Mouse (Mus musculus): ENCODE results near the gene Fermt2.

Fermt2 gene

DNA sequence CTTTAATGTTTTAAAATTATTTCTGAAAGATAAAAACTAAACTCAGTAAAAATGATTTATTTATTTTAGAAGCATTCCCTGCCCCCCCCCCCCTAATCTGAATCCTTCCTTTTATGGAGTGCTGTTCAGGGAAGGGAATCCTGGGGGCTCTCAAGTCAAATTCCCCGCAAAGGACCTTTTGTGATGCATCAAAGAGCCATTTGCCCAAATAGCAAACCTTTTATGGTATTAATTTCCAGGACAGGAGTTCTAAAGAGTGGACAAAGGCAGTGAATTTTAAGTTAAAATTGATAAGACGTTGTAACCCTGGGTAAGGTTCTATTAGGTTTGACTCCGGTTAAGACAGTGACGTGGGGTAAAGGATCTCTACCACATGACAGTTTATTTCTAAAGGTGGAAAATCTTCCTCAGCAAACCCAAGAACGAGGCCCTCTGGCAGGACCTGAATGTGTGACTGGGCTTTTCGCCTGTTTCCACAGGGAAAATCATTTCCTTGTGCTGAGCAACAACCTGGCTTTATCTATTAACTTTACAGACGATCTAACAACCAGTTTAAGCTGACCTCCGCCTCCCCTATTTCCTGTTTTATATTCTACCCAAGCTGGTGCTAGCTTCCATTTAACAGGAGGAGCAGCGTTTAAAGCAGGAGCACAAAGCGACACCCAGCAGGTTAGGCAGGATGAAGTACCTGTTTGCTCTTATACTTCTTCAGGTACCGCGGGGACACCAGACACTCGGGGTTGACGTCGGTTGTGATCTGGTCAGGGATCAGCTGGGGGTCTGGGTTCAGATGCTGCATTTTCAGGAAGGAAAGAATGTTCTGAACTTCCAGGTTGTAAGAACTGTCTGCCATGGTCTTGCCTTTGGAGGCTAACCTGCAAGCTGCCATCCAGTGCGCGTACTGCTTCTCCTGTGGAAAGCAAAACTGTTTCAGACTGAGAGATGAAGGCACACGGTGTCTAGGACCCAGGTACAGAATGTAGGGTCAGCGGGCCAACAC is 65.6 kb downstream of the Fermt2 start:
- ATAC-seq (ENCODE audit: low TSS enrichment): no peak

DNA sequence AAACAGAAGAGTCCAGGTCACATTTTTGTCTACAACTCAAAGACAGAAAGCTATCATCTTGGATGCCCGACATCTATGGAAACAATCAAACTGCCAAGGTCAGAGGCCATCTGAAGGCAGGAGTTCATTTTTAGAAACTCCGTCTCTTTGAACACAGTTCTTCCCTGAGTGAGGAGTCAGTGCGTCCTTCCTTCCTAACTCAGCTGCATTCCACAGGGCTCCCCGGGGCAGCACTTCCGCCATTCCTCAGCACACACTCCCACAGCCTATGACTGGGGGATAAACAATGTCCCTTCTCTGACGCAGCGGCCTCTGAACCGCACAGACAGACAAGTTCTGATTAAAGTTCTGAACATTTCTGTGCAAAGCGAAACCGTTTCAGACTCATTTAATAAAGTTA is 66.3 kb downstream of the Fermt2 start:
- ATAC-seq (ENCODE audit: low TSS enrichment): no peak

DNA sequence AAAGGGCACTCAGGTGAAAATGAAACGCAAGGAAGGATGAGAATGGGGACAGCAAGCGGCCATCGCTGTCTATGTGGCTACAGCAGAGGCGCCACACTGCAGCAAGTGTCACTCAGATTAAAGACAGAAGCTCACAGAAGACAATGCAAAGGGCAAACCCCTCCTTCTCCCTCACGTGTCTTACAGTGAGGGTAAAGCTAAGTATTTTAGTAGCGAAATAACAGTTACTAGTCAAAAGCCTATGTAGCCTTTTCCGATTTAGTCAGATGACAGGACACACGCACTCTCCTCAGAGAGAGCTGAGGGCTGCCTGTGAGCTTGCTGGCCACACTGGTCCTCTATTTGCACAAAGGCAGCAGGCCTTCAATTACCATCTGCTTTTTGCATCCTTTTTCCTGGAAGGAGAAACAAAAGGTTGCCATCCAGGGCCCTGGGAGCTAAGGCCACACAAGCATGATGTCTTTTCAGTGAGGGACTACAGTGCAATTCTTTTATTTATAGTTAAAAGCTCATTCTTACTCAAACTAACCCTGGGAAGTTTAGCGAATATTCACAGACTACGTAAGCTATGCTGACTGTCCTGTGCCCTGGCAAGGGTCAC is 66.9 kb downstream of the Fermt2 start:
- 0 out of 2 replicates have a peak, but pooled peaks have one; percentile 47 for ATAC-seq (ENCODE audit: low TSS enrichment)

DNA sequence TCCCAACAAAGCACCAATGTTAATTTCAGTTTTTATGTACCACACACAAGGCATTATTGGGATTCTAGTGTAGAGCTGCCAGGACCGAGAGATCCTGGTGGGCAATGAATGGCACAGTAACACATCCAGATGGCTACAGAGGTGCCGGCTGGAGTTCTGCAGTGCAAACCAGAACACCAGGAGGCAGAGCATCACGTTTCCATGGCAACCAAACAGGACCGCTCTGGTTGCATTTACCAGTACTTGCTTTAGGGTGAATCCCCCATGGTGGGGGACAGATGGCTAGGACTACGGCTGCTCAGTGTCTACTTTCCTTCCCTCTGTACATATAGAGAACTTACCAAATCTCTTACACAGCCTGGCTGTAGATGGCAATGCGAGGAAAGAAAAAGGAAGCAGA is 67.5 kb downstream of the Fermt2 start:
- ATAC-seq (ENCODE audit: low TSS enrichment): peak; percentile 77

DNA sequence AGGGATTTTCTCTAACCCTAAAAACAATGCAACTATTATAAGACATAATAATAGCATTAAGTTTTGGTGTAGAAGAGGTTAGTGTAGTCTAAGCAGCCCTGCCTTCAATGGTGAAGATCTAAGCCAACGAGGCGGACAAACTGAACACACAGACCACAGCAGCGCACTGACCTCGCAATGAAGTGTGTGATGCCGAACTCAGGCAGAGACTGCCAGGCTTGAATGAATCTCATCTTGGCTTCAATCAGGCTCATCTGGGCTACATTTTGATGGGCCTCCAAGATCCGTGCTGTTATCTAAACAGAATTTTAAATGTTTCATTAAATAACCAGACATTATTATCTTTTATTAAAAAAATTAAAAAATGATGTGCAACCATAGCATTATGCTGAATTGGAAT is 68.0 kb downstream of the Fermt2 start:
- no peak for ATAC-seq (ENCODE audit: low TSS enrichment)

DNA sequence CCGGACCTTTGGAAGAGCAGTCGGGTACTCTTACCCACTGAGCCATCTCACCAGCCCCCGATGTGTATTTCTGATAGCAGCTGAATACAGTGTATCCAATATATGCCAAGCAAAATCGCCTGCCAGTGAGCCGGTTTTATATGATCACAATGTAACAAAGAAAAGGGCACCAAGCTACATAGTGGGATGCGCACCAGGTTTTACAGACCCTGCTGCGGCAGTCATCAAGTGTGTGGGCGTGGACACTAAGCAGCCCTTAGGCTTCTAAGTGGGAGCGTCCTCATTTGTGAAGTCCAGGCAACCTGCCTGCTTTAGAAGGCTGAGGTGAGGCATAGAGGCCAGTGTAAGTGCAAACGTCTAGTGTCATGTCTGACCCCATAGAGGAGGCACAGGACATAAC is 69.4 kb downstream of the Fermt2 start:
- ATAC-seq (ENCODE audit: low TSS enrichment): no peak

DNA sequence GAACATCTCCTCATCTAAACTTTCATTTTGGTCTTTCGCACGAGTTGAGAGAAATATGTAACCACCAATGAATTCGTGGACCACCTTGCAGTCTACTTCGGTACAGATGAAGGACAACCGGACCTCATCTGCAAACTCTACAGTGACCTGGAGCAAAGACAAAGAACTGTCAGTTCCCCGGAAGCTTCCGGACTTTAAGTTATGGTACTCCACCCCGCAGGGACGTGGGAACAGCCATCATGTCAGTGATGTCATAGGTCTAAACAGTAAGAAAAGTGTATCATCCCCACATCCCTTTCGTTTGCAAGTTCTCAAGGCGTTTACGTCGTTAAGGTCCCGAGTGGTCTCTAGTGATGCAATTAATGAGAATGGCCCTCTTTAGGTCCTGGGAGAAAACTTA is 70.0 kb downstream of the Fermt2 start:
- ATAC-seq (ENCODE audit: low TSS enrichment): no peak

DNA sequence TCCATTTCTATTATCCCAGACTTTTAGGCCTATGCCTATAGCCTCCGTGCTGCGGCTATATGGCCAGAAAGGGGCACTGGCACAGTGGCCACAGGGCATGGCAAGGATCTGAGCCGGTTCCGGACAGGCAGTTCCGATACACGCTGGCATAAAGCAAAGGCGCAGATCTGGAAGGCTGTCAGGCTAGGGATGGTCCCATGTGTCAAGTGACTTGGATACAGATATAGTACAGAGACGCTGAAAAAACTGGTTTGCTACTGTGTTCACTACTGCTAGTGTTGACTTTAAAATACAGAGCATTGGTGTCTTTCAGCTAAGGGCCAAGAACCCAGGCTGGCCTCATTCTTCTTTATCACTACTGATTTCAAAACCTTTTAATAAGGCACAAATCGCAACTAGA is 72.9 kb downstream of the Fermt2 start:
- ATAC-seq (ENCODE audit: low TSS enrichment): no peak

DNA sequence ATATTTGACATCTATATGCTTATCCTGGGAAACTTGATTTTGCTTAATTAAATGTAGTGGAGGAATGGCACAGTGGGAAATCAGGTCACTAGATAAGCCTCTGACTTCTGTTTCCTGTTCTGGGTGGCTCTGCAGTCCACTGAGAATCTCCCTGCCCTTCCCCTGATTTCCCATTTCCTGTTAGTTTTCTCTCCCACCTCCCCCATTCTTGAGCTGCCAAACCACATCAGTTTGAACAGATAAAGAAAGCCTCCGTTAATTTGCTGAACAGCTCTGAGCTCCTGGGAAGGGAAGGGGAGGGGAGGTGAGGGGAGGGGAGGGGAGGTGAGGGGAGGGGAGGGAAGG is 73.4 kb downstream of the Fermt2 start:
- ATAC-seq (ENCODE audit: low TSS enrichment): no peak

DNA sequence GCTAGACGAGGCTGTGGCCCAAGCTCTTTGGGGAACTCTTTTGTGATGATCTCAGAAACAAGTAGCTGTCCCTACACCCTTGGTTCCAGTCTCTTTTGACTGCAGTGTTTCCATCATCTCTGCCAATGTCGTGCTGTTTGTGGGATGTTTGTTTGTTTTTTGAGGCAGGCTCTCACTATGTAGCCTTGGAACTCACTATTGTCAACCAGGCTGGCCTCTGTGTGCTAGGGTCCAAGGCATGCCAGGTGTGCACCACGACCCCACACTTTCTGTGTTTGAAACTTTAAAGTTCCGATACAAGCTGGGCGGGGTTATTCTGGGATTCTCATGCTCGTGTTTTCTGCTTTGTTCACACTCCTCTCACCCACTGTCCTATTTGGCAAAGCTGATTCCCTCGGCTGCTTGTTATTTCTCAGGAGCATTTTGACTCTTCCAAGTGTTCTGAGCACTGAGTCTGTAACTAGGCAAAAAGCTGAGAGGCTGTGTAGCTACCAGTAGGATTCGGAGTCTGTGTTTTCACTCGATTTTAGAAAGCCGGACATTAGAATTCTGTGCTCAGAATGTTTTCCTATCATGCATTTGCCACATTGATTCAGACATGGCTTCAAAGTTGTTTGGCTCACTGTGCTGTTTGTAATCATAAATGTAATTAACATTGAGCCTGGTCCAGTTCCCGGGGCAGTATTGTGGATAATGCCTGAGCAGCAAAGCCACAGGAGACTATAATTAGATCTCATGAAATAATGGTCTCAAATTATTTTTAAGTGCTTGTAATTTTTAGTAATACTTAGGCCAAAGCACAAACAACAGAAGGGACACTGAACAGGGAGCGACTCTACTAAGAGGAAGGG is 74.0 kb downstream of the Fermt2 start:
- peak; percentile 85 for ATAC-seq (ENCODE audit: low TSS enrichment)

DNA sequence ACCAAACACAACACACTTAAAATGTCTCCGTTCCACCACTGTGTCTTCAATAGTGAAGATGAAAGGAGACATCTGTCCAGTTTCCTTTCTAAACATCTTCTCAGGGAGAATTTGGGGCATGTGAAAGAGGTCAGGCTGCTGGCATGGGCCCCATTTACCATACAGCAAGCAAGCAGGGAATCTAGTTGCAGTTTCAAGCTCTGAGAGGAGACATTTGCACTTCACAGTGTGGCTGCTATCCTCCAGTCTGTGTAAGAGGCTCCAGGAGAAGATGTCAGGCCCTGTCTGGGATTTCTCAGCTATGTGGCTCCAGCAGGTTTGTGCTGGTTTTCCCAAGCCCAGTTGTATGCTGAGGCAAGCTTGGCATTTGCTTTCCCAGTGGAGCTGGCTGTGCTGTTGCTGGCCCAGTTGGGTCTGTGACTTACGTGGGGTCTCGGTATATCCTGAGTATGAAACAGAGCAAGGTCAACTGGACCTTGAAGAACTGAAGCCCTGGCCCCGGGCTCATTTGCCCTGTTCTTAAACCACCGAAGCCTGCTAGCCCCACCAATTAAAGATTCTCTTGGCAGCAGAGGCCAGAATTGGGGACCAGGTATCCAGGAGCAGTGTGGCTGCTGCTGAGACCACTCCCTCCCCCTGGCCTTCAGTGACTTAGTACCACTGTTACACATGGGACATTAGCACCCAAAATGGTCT is 76.2 kb downstream of the Fermt2 start:
- peak; percentile 17; the same call in 1 of the 2 replicates for ATAC-seq (ENCODE audit: low TSS enrichment)

DNA sequence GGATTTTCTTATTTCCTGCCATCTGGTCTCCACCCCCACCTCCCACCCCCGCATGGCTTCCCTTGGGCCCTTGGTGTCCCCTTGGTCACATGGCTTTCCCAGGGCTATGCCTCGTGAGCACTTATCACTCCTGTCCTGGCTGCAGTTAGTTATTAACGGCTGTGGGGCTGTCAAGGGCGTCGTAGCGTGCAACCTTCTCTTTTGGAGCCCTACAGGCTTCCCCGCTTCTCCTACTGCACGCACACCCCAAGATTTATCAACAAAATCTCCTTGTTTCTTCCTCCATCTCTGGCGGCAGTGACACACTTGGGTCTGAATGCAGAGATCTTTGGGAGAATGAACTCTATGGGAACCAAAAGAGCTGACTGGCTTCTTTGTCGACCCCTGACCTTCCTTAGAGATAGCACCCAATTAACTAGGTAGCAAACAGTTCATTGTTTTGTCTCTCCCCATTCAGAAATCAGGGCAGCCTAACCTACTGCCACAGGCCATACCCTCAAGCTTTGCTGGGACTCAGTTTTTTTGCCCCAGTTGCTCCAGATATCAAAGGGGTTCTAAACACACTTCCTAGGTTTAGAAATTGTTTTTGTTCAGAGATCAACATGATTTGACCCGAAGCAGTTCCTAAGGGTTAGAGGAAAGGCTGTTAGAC is 76.9 kb downstream of the Fermt2 start:
- ATAC-seq (ENCODE audit: low TSS enrichment): no peak

DNA sequence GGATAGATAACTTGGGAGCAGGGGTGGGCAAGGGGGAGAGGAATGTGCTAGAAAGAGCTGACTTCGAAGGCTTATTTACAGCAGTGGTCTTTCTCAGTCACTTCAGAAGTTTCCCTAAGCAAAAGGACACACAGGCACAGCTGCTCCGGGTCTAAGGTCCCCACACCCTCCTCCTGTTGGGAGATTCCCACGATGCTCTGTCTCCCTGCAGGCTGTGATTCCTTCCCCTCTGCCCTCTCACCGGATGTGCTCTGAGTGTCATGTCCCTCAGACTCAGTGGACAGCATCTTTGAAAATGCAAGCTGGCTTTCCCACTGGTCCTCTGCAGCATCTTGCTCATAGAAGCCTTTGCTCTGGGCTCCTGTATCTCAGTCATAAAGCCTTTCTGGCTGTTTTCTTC is 77.8 kb downstream of the Fermt2 start:
- ATAC-seq (ENCODE audit: low TSS enrichment): no peak

DNA sequence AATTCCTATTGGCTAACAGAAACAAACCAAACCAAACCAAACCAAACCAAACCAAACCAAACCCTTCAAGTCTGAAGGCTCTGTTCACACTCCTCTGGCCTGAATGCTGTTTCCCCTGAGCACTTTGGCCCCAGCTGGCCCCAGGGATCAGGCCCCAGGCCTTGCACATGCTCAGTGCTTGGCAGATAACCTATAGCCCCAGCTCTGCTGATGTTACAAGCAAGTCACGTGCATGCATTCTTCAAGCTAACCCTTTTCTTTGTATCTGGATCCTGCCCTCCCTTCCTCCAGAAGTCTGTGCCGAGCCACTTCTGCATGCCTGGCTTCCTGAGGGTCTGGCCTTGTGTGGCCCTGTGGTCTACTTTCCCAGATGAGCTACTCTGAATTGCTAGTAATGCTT is 78.8 kb downstream of the Fermt2 start:
- no peak for ATAC-seq (ENCODE audit: low TSS enrichment)

DNA sequence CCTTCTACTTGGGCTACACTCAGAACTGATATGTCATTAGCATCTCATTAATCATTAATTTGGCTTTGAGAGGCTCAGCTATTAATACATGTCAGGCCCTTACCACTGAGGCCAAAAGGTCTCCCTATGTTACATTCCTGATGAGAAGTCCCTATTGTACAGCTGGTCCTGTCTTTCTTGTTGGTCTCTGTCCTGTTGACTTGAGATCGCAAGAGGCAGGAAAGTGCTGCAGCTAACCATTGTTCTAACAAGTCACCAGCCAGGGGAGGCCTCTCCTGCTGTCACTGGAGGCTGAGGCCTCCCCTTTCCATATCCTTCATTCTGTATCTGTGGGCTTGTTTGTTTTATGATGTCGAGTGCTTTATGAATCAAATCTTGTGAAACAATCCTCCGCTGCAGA is 83.1 kb downstream of the Fermt2 start:
- no peak for ATAC-seq (ENCODE audit: low TSS enrichment)

DNA sequence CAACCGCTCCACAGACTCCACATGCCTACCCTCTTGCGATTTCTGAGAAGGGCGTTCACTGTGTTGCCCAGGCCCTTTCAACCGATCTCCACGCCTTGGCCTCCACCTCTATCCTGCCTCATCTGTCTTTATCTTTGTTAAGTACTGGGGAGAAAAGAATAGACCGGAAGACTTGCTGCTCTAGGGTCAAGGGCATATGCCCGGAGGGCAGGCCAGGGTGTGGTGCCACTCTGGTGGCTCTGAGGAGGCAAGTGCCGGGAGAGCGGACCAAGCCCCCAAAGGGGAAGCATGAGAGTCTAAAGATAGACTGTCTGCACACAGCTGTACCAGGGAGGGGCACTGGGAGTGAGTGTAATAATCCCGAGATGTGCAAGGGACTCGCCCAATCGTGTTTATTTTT is 84.5 kb downstream of the Fermt2 start:
- no peak for ATAC-seq (ENCODE audit: low TSS enrichment)

DNA sequence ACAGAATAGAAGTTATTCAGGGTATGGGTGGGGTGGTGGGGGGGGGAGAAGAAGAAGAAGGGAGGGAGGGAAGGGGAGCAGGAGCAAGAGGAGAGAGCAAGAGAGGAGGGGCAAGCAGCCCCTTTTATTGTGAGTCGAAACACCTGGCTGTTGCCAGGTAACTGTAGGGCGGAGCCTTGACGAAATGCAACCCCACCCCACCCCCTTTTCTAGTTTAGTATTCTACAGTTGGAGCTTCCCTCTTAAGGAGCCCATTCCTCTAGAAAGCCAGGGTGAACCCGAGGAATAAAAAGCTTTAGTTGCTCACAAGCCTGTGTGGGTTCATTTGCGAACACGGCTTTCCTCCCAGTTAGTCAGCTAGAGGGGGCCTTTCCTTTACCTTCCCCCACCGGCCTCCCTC is 85.0 kb downstream of the Fermt2 start:
- ATAC-seq (ENCODE audit: low TSS enrichment): no peak

DNA sequence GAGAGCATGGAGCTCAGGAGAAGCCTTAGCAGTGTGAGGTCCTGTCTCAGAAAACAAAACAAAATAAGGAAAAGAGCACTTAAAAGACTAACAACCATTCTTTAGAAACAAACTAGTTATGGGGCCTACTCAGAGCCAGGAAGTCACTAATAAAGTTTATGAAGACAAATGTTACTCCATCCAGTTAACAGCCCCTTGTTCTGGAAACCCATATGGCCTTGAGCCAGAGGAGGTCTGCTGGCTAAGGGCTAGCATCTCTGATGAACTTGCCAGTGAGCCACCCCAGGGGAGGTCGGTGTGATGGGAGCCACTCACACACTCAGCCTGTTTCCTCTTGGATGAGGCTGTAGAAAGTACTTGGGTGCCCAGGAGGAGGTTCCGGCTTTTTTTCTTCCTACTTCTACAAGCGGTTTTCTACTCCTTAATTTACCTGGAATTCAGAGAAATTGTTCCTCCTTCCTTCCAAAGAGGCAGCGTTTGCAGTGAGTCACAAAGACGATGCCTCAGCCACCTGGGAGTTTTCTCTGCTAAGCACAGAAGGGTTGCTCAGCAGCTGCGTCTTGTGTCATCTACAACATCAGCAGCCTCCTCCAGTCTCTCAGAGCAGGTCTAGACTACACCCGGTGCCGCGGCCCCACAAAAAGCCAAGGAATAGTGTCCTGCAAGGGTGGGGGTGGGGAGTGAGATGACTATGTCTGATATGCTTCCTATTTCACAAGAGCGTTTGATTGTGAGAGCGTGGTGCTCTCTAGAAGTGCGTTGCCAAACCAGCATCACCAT is 86.9 kb downstream of the Fermt2 start:
- no peak for ATAC-seq (ENCODE audit: low TSS enrichment)

DNA sequence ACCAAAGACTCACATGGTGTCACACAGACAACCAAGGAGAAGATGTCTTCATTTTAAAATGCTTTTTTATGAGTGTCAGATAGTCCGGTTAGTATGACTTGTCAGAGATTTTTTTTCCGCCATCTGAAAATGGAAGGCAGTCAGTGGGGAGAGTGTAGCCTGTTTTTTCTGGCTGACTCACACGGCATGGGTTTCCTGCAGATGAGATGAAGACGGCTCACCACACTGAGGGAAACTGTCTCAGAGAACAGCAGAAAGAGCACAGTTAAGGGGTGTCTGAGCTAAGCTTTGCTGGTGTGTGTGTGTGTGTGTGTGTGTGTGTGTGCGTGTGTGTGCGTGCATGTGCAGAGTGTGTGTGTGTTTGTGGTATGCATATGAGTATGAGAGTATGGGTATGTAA is 88.6 kb downstream of the Fermt2 start:
- no peak; the same call in 1 of the 2 replicates for ATAC-seq (ENCODE audit: low TSS enrichment)

DNA sequence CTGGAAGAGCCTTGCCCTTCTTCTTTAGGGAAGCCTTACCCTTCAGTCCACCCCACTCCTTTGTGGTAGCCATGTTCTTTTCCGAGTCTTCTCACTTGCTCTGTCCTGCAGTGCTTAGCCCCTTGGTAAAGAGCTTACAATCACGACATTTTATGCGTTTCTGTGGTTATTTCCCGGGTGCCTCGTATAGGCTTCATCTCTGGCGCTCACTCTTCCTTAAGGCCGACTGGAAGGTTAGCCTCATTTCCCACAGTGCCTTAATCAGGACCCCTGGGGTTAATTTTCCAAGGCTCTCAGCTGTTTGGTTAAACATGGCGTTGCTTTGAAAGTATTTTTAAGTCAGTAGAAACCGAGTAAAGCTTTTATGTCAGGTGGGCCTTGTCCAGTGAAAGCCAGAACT is 90.5 kb downstream of the Fermt2 start:
- ATAC-seq (ENCODE audit: low TSS enrichment): no peak

DNA sequence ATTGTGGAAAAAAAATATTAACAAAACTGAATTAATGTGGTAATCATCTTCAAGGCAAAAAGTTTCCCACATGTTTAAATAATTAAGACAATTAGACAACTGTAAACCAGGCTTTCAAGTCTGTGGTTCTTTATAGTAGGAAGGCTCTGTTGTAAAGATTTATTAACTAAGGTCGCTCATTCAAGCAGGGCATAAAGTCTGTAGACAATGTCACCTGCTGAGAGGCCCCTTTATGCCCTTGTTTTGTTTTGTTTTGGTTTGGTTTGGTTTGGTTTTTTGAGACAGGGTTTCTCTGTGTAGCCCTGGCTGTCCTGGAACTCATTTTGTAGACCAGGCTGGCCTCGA is 91.0 kb downstream of the Fermt2 start:
- no peak for ATAC-seq (ENCODE audit: low TSS enrichment)
